Mouse (Mus musculus): ENCODE measurements at regions not wholly inside any gene's neighbourhood (a gene's known extent, or its start where the extent isn't known, plus 50 kb on each side); places are given as distances from the start of the nearest gene placed in this dataset.

- TF ChIP-seq MAZ (IDR thresholded peaks at IDR 0.05; ENCODE audit: low read depth, low read length) (no peak), ZC3H11A (IDR thresholded peaks at IDR 0.05; ENCODE audit: low read depth, low read length) (no peak), TAL1 (IDR thresholded peaks at IDR 0.05; ENCODE audit: low read length) (no peak), CTCF (IDR thresholded peaks at IDR 0.05 in 2 of 3, conservative IDR thresholded peaks at IDR 0.05 in 1 of 3; ENCODE audit: control insufficient read depth in 1 of 3, insufficient read depth in 1 of 3, low read depth in 2 of 3, low read length in 3 of 3, poor library complexity in 1 of 3, severe bottlenecking in 1 of 3) (no peak), POLR2A (IDR thresholded peaks at IDR 0.05; ENCODE audit: control insufficient read depth in 1 of 2, insufficient read depth in 1 of 2, low read depth in 1 of 2, low read length in 2 of 2, poor library complexity in 1 of 2) (no peak), ELF1 (IDR thresholded peaks at IDR 0.05; ENCODE audit: low read depth, low read length) (no peak), SIN3A (IDR thresholded peaks at IDR 0.05; ENCODE audit: low read length) (no peak), TBP (IDR thresholded peaks at IDR 0.05; ENCODE audit: low read depth, low read length) (no peak), E2F4 (IDR thresholded peaks at IDR 0.05; ENCODE audit: borderline replicate concordance, low read depth, low read length) (no peak), EP300 (IDR thresholded peaks at IDR 0.05; ENCODE audit: low read depth in 1 of 2, low read length in 2 of 2) (no peak), RCOR1 (IDR thresholded peaks at IDR 0.05; ENCODE audit: low read depth, low read length) (no peak)
These were observed 200.4 kb downstream of the 4933412E24Rik start for GRCm38 (mm10) chr15:59816031-59816430.

All from MEL (cell line).